Mouse (Mus musculus): ENCODE results near the gene Fbxw20. TPM values are rescaled to one million over a fixed set of nuclear protein-coding genes. Genes with fewer than 3 reads are reported as not detected.
"Not testable (repeated sequence)": the region's sequence is repeated elsewhere in the genome, so short reads cannot be mapped to it uniquely, and the experiment has no call there.

Gene Fbxw20
- not detected in 2 replicates for polyA plus RNA-seq (2015; fragmentation: Nextera tagmentation; extraction: Ambion mirVana)

GRCm38 (mm10) chr9:109234654-109235053 is at the start of gene Fbxw20:
Fbxw20 (minus strand) TSS chr9:109234754.
- Histone ChIP-seq H3K27me3 (no peaks in the 10 kb centered on the region), H3K9ac (replicated peaks) (no peak within 1 kb of the TSS), H3K4me2 (replicated peaks) (no peak within 1 kb of the TSS), H3K36me3 (no peaks in the 10 kb centered on the region), H3K4me1 (no peaks in the 10 kb centered on the region), H3K9me3 (no peaks in the 10 kb centered on the region), H3K4me3 (no peak within 1 kb of the TSS), H3K27ac (replicated peaks) (no peak within 1 kb of the TSS)
- ATAC-seq (replicated peaks), result no peak
- 90% methylated on average over 1 of the region's 1 CpGs for WGBS

GRCm38 (mm10) chr9:109263041-109263440 is 28.5 kb upstream of the Fbxw20 start:
- no peak overlapping the region for H3K4me2 ChIP-seq (replicated peaks)
- H3K4me1 ChIP-seq, result no peaks in the 10 kb centered on the region
- no peaks in the 10 kb centered on the region for H3K27me3 ChIP-seq
- H3K9me3 ChIP-seq, result no peaks in the 10 kb centered on the region
- WGBS, result 77% methylated on average over 2 of the region's 2 CpGs
- no peak overlapping the region for H3K9ac ChIP-seq (replicated peaks)
- no peak for ATAC-seq (replicated peaks)
- no peaks in the 10 kb centered on the region for H3K36me3 ChIP-seq
- no peak overlapping the region for H3K27ac ChIP-seq (replicated peaks)
- H3K4me3 ChIP-seq, result no peak overlapping the region

GRCm38 (mm10) chr9:109218449-109218848 is 16.1 kb downstream of the Fbxw20 start:
- Histone ChIP-seq H3K9me3 (no peaks in the 10 kb centered on the region), H3K9ac (replicated peaks) (no peak overlapping the region), H3K36me3 (no peaks in the 10 kb centered on the region), H3K4me1 (no peaks in the 10 kb centered on the region), H3K27me3 (no peaks in the 10 kb centered on the region), H3K4me3 (no peak overlapping the region), H3K27ac (replicated peaks) (no peak overlapping the region), H3K4me2 (replicated peaks) (no peak overlapping the region)
- 72% methylated on average over 6 of the region's 6 CpGs for WGBS
- ATAC-seq (replicated peaks), result no peak

GRCm38 (mm10) chr9:109201347-109201746 is 33.2 kb downstream of the Fbxw20 start:
- 48% methylated on average over 1 of the region's 1 CpGs for WGBS
- not testable (repeated sequence) for H3K4me1 ChIP-seq; H3K9ac ChIP-seq (replicated peaks); H3K4me3 ChIP-seq; H3K27me3 ChIP-seq; H3K9me3 ChIP-seq; H3K36me3 ChIP-seq; H3K4me2 ChIP-seq (replicated peaks)
- H3K27ac ChIP-seq (replicated peaks), result 0 out of 2 replicates have a peak overlapping the region, but pooled peaks have one; percentile 12
- peak; percentile 69; the same call in 1 of the 2 replicates for ATAC-seq (replicated peaks)

- H3K4me2 ChIP-seq (replicated peaks), result no peak overlapping the region
- WGBS, result 93% methylated on average over 1 of the region's 1 CpGs
- ATAC-seq (replicated peaks), result no peak
- H3K4me1 ChIP-seq, result no peaks in the 10 kb centered on the region
- no peak overlapping the region for H3K9ac ChIP-seq (replicated peaks)
- H3K36me3 ChIP-seq, result no peaks in the 10 kb centered on the region
- H3K4me3 ChIP-seq, result no peak overlapping the region
- H3K27me3 ChIP-seq, result no peaks in the 10 kb centered on the region
- H3K9me3 ChIP-seq, result no peaks in the 10 kb centered on the region
- no peak overlapping the region for H3K27ac ChIP-seq (replicated peaks)
These were observed 34.2 kb downstream of the Fbxw20 start for GRCm38 (mm10) chr9:109200349-109200748.

- Histone ChIP-seq H3K4me1 (no peaks in the 10 kb centered on the region), H3K9ac (replicated peaks) (no peak overlapping the region), H3K27me3 (no peaks in the 10 kb centered on the region), H3K27ac (replicated peaks) (no peak overlapping the region), H3K9me3 (no peaks in the 10 kb centered on the region), H3K4me3 (no peak overlapping the region), H3K4me2 (replicated peaks) (no peak overlapping the region), H3K36me3 (no peaks in the 10 kb centered on the region)
- 74% methylated on average over 1 of the region's 1 CpGs for WGBS
- no peak for ATAC-seq (replicated peaks)
These were observed 35.2 kb downstream of the Fbxw20 start for GRCm38 (mm10) chr9:109199353-109199752.

- WGBS, result 82% methylated on average over 3 of the region's 3 CpGs
- not testable (repeated sequence) for H3K36me3 ChIP-seq; H3K27ac ChIP-seq (replicated peaks); H3K9me3 ChIP-seq; H3K4me3 ChIP-seq; H3K4me2 ChIP-seq (replicated peaks); H3K4me1 ChIP-seq; ATAC-seq (replicated peaks); H3K27me3 ChIP-seq; H3K9ac ChIP-seq (replicated peaks)
These were observed 38.7 kb downstream of the Fbxw20 start, which contains the start of gene Fbxw13 for GRCm38 (mm10) chr9:109195875-109196274. Fbxw13 (minus strand) TSS chr9:109195975.

GRCm38 (mm10) chr9:109177208-109177607 is 57.3 kb downstream of the Fbxw20 start:
- Histone ChIP-seq H3K9me3 (no peaks in the 10 kb centered on the region), H3K4me3 (no peak overlapping the region), H3K36me3 (no peaks in the 10 kb centered on the region), H3K4me1 (no peaks in the 10 kb centered on the region), H3K27me3 (no peaks in the 10 kb centered on the region), H3K4me2 (replicated peaks) (no peak overlapping the region), H3K27ac (replicated peaks) (no peak overlapping the region), H3K9ac (replicated peaks) (no peak overlapping the region)
- WGBS, result 89% methylated on average over 1 of the region's 1 CpGs
- no peak for ATAC-seq (replicated peaks)

GRCm38 (mm10) chr9:109176301-109176700 is 58.3 kb downstream of the Fbxw20 start:
- no peak overlapping the region for H3K4me3 ChIP-seq
- no peak for ATAC-seq (replicated peaks)
- no peak overlapping the region for H3K27ac ChIP-seq (replicated peaks)
- no peaks in the 10 kb centered on the region for H3K36me3 ChIP-seq
- no peaks in the 10 kb centered on the region for H3K27me3 ChIP-seq
- no peak overlapping the region for H3K4me2 ChIP-seq (replicated peaks)
- H3K9me3 ChIP-seq, result no peaks in the 10 kb centered on the region
- 83% methylated on average over 1 of the region's 1 CpGs for WGBS
- H3K4me1 ChIP-seq, result no peaks in the 10 kb centered on the region
- H3K9ac ChIP-seq (replicated peaks), result no peak overlapping the region

Other genes with a start within 250 kb of the Fbxw20 start
- gene Ucn2, start 248.7 kb downstream of the Fbxw20 start, polyA plus RNA-seq (2015; fragmentation: Nextera tagmentation; extraction: Ambion mirVana), result not detected in 2 replicates
- gene Pfkfb4, start 243.0 kb downstream of the Fbxw20 start, polyA plus RNA-seq (2015; fragmentation: Nextera tagmentation; extraction: Ambion mirVana), result 27.3 and 28.0 TPM in 2 replicates
- gene Shisa5, start 196.2 kb downstream of the Fbxw20 start, polyA plus RNA-seq (2015; fragmentation: Nextera tagmentation; extraction: Ambion mirVana), result 48.0 and 49.0 TPM in 2 replicates
- 16.5 and 16.7 TPM in 2 replicates for gene Trex1, start 175.0 kb downstream of the Fbxw20 start, polyA plus RNA-seq (2015; fragmentation: Nextera tagmentation; extraction: Ambion mirVana)
- gene Atrip, start 160.6 kb downstream of the Fbxw20 start, polyA plus RNA-seq (2015; fragmentation: Nextera tagmentation; extraction: Ambion mirVana), result 32.0 and 36.5 TPM in 2 replicates
- gene Ccdc51, start 152.3 kb downstream of the Fbxw20 start, polyA plus RNA-seq (2015; fragmentation: Nextera tagmentation; extraction: Ambion mirVana), result 17.3 and 18.4 TPM in 2 replicates
- gene Tma7, start 152.2 kb downstream of the Fbxw20 start, polyA plus RNA-seq (2015; fragmentation: Nextera tagmentation; extraction: Ambion mirVana), result 568 and 598 TPM in 2 replicates
- gene Plxnb1, start 139.4 kb downstream of the Fbxw20 start, polyA plus RNA-seq (2015; fragmentation: Nextera tagmentation; extraction: Ambion mirVana), result 20.7 and 23.5 TPM in 2 replicates
- not detected in 2 replicates for gene Fbxw21, start 72.7 kb downstream of the Fbxw20 start, polyA plus RNA-seq (2015; fragmentation: Nextera tagmentation; extraction: Ambion mirVana)
- 0.28 TPM in 1 of 2 replicates, not detected in the other for gene Fbxw13, start 38.8 kb downstream of the Fbxw20 start, polyA plus RNA-seq (2015; fragmentation: Nextera tagmentation; extraction: Ambion mirVana)
- gene Fbxw14, start 52.9 kb upstream of the Fbxw20 start, polyA plus RNA-seq (2015; fragmentation: Nextera tagmentation; extraction: Ambion mirVana), result not detected in 2 replicates
- not detected in 2 replicates for gene Fbxw28, start 104.9 kb upstream of the Fbxw20 start, polyA plus RNA-seq (2015; fragmentation: Nextera tagmentation; extraction: Ambion mirVana)
- gene Fbxw22, start 169.5 kb upstream of the Fbxw20 start, polyA plus RNA-seq (2015; fragmentation: Nextera tagmentation; extraction: Ambion mirVana), result not detected in 2 replicates
- not detected in 2 replicates for gene Fbxw16, start 214.4 kb upstream of the Fbxw20 start, polyA plus RNA-seq (2015; fragmentation: Nextera tagmentation; extraction: Ambion mirVana)